ENCODE assay signal across 23 mouse cellular contexts in genomic region chr8:123498963-123499362, GRCm38 (mm10). TPM values are rescaled to one million over a fixed set of nuclear protein-coding genes. Genes with fewer than 3 reads are reported as not detected.
DNase-seq lines count a peak whose midpoint lies in the region; ATAC-seq lines count a peak whose summit lies in the region.
"Had no signal": no experiment of that assay in that cellular context is flagged by ENCODE, and none has a peak within 500 bp of the region (broad histone marks: within the 10 kb centered on the region; RNA-seq: fewer than 3 reads in every experiment).

No protein-coding gene starts in this region.

- no peak overlapping the region for H3K4me2 ChIP-seq in hindbrain, embryonic 15.5 days
- H3K4me2 ChIP-seq in hindbrain, embryonic 13.5 days, result no peak overlapping the region
- no peak overlapping the region for H3K4me2 ChIP-seq in hindbrain, embryonic 14.5 days (replicated peaks)
- H3K4me2 ChIP-seq: embryonic facial prominence, embryonic 12.5 days; heart, embryonic 15.5 days; lung, embryonic 15.5 days had no signal

- no peak overlapping the region for H3K4me3 ChIP-seq in hindbrain, embryonic 15.5 days
- H3K4me3 ChIP-seq in hindbrain, embryonic 13.5 days, result no peak overlapping the region
- no peak overlapping the region for H3K4me3 ChIP-seq in hindbrain, embryonic 14.5 days (replicated peaks; ENCODE audit: low read length)
- H3K4me3 ChIP-seq: embryonic facial prominence, embryonic 12.5 days; erythroblast, embryonic 14.5 days; heart, embryonic 15.5 days; lung, embryonic 15.5 days; midbrain, embryonic 10.5 days had no signal

- H3K4me1 ChIP-seq in hindbrain, embryonic 15.5 days (replicated peaks), result no peaks in the 10 kb centered on the region
- no peaks in the 10 kb centered on the region for H3K4me1 ChIP-seq in hindbrain, embryonic 13.5 days (replicated peaks)
- H3K4me1 ChIP-seq in hindbrain, embryonic 14.5 days (replicated peaks; ENCODE audit: control insufficient read depth, insufficient read depth, low read length), result no peaks in the 10 kb centered on the region
- H3K4me1 ChIP-seq: embryonic facial prominence, embryonic 12.5 days; heart, embryonic 15.5 days; lung, embryonic 15.5 days; midbrain, embryonic 10.5 days had no signal

- H3K27me3 ChIP-seq in hindbrain, embryonic 15.5 days, result no peaks in the 10 kb centered on the region
- no peaks in the 10 kb centered on the region for H3K27me3 ChIP-seq in hindbrain, embryonic 13.5 days
- H3K27me3 ChIP-seq in hindbrain, embryonic 14.5 days (ENCODE audit: control insufficient read depth, insufficient read depth, low read length), result no peaks in the 10 kb centered on the region
- H3K27me3 ChIP-seq: embryonic facial prominence, embryonic 12.5 days; heart, embryonic 15.5 days; lung, embryonic 15.5 days had no signal

- peaks cover 80% of the 10 kb centered on the region for H3K36me3 ChIP-seq in hindbrain, embryonic 15.5 days
- peaks cover 98% of the 10 kb centered on the region for H3K36me3 ChIP-seq in hindbrain, embryonic 13.5 days
- peaks cover 96% of the 10 kb centered on the region for H3K36me3 ChIP-seq in hindbrain, embryonic 14.5 days (replicated peaks; ENCODE audit: control insufficient read depth, insufficient read depth)

- H3K9me3 ChIP-seq in hindbrain, embryonic 15.5 days, result no peaks in the 10 kb centered on the region
- H3K9me3 ChIP-seq in hindbrain, embryonic 13.5 days, result no peaks in the 10 kb centered on the region
- H3K9me3 ChIP-seq in hindbrain, embryonic 14.5 days (ENCODE audit: control insufficient read depth, low read length), result no peaks in the 10 kb centered on the region
- H3K9me3 ChIP-seq: embryonic facial prominence, embryonic 12.5 days; heart, embryonic 15.5 days; lung, embryonic 15.5 days had no signal

- no peak overlapping the region for H3K9ac ChIP-seq in hindbrain, embryonic 15.5 days
- no peak overlapping the region for H3K9ac ChIP-seq in hindbrain, embryonic 13.5 days
- H3K9ac ChIP-seq in hindbrain, embryonic 14.5 days, result no peak overlapping the region
- H3K9ac ChIP-seq: embryonic facial prominence, embryonic 12.5 days; heart, embryonic 15.5 days; lung, embryonic 15.5 days had no signal

- 92% methylated on average over 11 of the region's 11 CpGs for WGBS in hindbrain, embryonic 15.5 days
- 92% methylated on average over 11 of the region's 11 CpGs for WGBS in hindbrain, embryonic 13.5 days
- 90% methylated on average over 11 of the region's 11 CpGs for WGBS in hindbrain, embryonic 14.5 days

- H3K27ac ChIP-seq in hindbrain, embryonic 15.5 days (replicated peaks), result no peak overlapping the region
- H3K27ac ChIP-seq in hindbrain, embryonic 13.5 days, result no peak overlapping the region
- no peak overlapping the region for H3K27ac ChIP-seq in hindbrain, embryonic 14.5 days
- H3K27ac ChIP-seq: embryonic facial prominence, embryonic 12.5 days; heart, embryonic 15.5 days; lung, embryonic 15.5 days; midbrain, embryonic 10.5 days had no signal

- ATAC-seq in cerebellum, adult (ENCODE audit: insufficient number of reproducible peaks, low FRiP score, low TSS enrichment), result peak; percentile 49; the same call in 1 of the 2 replicates
- 0 out of 2 replicates have a peak, but pooled peaks have one; percentile 38 for ATAC-seq in hindbrain, embryonic 15.5 days (ENCODE audit: low FRiP score, low read depth)
- ATAC-seq in hindbrain, embryonic 13.5 days (ENCODE audit: low FRiP score), result no peak
- ATAC-seq in hindbrain, embryonic 14.5 days (ENCODE audit: low FRiP score), result no peak
- ATAC-seq: forebrain, embryonic 14.5 days had no signal

- no peak for DNase-seq in cerebellum, adult 11 months
- peak; percentile 20 for DNase-seq in c-Kit-positive CD71-positive TER-119-negative erythroid progenitor cells, embryonic 14.5 days (ENCODE audit: low read depth)
- DNase-seq in layer of hippocampus, adult 8-10 months (ENCODE audit: low spot score in 2 of 2), result peak; percentile 54 to 59
- DNase-seq in hindbrain, embryonic 14.5 days (ENCODE audit: low spot score), result no peak
- no peak for DNase-seq in gastrocnemius, adult 18-20 months (ENCODE audit: low spot score)
- DNase-seq: adrenal gland, postnatal 10 days; gastrocnemius, postnatal 14 days; heart, adult 18-20 months; heart, postnatal 4 days; kidney, adult 11 months; kidney, postnatal 10 days; lung, postnatal 4 days; right cerebral cortex, postnatal 4 days; thymus, adult 2 months had no signal

RNA-seq across cellular contexts. Expression of gene Dbndd1, which starts 16.3 kb away (rescaled TPM):
- polyA plus RNA-seq in hindbrain, embryonic 15.5 days (2015; fragmentation: Nextera tagmentation; extraction: Ambion mirVana), result 80.1 and 90.3 TPM in 2 replicates
- polyA plus RNA-seq in hindbrain, embryonic 13.5 days (2015; fragmentation: Nextera tagmentation; extraction: Ambion mirVana), result 85.6 and 93.6 TPM in 2 replicates
- total RNA-seq in layer of hippocampus, adult 8-10 months (2022), result 10 to 100 TPM in 3 of 4 experiments, 1 to 10 TPM in 1; 8.4 to 14.1 (median 11.5) TPM
- polyA plus RNA-seq in hindbrain, embryonic 14.5 days (2014; fragmentation: Nextera tagmentation; extraction: Ambion mirVana), result 91.3 and 92.0 TPM in 2 replicates
- not detected for total RNA-seq in gastrocnemius, adult 18-20 months (2021)
- total RNA-seq: gastrocnemius, postnatal 14 days; heart, adult 18-20 months; heart, postnatal 4 days had no signal
- polyA plus RNA-seq: erythroblast, embryonic 14.5 days had no signal

RNA-seq across cellular contexts. Expression of gene Gas8, which starts 19.7 kb away (rescaled TPM):
- 39.0 and 43.3 TPM in 2 replicates for polyA plus RNA-seq in hindbrain, embryonic 15.5 days (2015; fragmentation: Nextera tagmentation; extraction: Ambion mirVana)
- polyA plus RNA-seq in hindbrain, embryonic 13.5 days (2015; fragmentation: Nextera tagmentation; extraction: Ambion mirVana), result 42.5 and 44.8 TPM in 2 replicates
- 10 to 100 TPM; 23.2 to 33.1 (median 26.7) TPM for total RNA-seq in layer of hippocampus, adult 8-10 months (2022)
- polyA plus RNA-seq in hindbrain, embryonic 14.5 days (2014; fragmentation: Nextera tagmentation; extraction: Ambion mirVana), result 37.5 and 38.8 TPM in 2 replicates
- total RNA-seq in gastrocnemius, adult 18-20 months (2021), result 1 to 10 TPM; 3.6 to 4.9 TPM

RNA-seq across cellular contexts. Expression of gene Afg3l1, which starts 21.3 kb away (rescaled TPM):
- 49.9 and 52.9 TPM in 2 replicates for polyA plus RNA-seq in hindbrain, embryonic 15.5 days (2015; fragmentation: Nextera tagmentation; extraction: Ambion mirVana)
- 57.8 and 62.4 TPM in 2 replicates for polyA plus RNA-seq in hindbrain, embryonic 13.5 days (2015; fragmentation: Nextera tagmentation; extraction: Ambion mirVana)
- 10 to 100 TPM; 28.3 to 36.0 (median 32.2) TPM for total RNA-seq in layer of hippocampus, adult 8-10 months (2022)
- polyA plus RNA-seq in hindbrain, embryonic 14.5 days (2014; fragmentation: Nextera tagmentation; extraction: Ambion mirVana), result 31.6 and 36.5 TPM in 2 replicates
- total RNA-seq in gastrocnemius, adult 18-20 months (2021), result 10 to 100 TPM; 37.8 to 41.0 TPM

Comparison
In these comparisons a context has a peak if more than half of its experiments do, and no peak if none do; other contexts are left out.
1. ATAC-seq: peak in cerebellum, adult (single experiment) and hindbrain, embryonic 15.5 days (single experiment); none in hindbrain, embryonic 13.5 days (single experiment) and hindbrain, embryonic 14.5 days (single experiment).
2. DNase-seq: peak in c-Kit-positive CD71-positive TER-119-negative erythroid progenitor cells, embryonic 14.5 days (single experiment) and layer of hippocampus, adult 8-10 months (2 of 2); none in cerebellum, adult 11 months (single experiment), hindbrain, embryonic 14.5 days (single experiment) and gastrocnemius, adult 18-20 months (single experiment).